Mouse (Mus musculus) left cerebral cortex, adult 9 months (tissue): Measurements from ENCODE around the gene Sema3c.

Experiments
- DNase-seq, 2 experiments: peaks; one replicate each; pipeline ENCODE4 v3.0.0; 2022; ENCODE audit warnings: low spot score in 2 of 2

Gene Sema3c

DNA sequence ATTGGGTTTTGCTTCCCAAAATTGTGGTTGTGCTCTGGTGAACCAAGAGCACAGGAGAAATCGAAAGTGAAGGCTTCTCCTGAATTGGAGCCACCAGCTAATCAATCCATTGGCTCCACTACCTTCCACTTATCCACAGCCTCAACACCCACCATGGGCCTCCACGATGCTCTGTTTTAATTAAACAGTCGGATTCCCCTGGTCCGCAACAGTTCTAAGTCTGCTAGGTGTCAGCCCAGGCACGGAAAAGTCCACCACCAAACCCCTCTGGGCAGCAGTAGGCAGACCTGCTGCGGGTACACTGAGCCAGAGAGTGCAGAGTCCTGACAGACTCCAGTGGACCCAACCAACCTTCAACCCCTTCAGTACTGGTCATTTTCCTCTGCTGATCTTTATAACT lies 202.5 kb downstream of the Sema3c start:
- DNase-seq: no peak
